Mouse (Mus musculus) B cell, adult 2 months (primary cell): ENCODE data around the gene Hils1.
"Not testable (repeated sequence)": the region's sequence is repeated elsewhere in the genome, so short reads cannot be mapped to it uniquely, and the experiment has no call there.

Experiments used
- DNase-seq, 2 experiments: peaks; one replicate each; pipeline ENCODE4 v3.0.0; 2022

Gene Hils1

GRCm38 (mm10) chr11:94955103-94955502, 12.3 kb upstream of the Hils1 start:
- DNase-seq = no peak

GRCm38 (mm10) chr11:94957693-94958064, 9.7 kb upstream of the Hils1 start:
- no peak for DNase-seq

- DNase-seq = no peak
Measured at GRCm38 (mm10) chr11:94958065-94958858, 9.1 kb upstream of the Hils1 start.

- DNase-seq = no peak
Measured at GRCm38 (mm10) chr11:94962534-94963101, 4.8 kb upstream of the Hils1 start.

- DNase-seq = no peak
Measured at GRCm38 (mm10) chr11:94968187-94968586, 794 bp downstream of the Hils1 start.

GRCm38 (mm10) chr11:94969709-94970108, 2.3 kb downstream of the Hils1 start:
- not testable (repeated sequence) for DNase-seq

- peak; percentile 65 to 66 for DNase-seq
Measured at GRCm38 (mm10) chr11:94970210-94970943, 3.0 kb downstream of the Hils1 start.

- DNase-seq = peak in 1 of 2 experiments; percentile 5
Measured at GRCm38 (mm10) chr11:94971895-94972615, 4.7 kb downstream of the Hils1 start.

- no peak for DNase-seq
Measured at GRCm38 (mm10) chr11:94972887-94973286, 5.5 kb downstream of the Hils1 start.

GRCm38 (mm10) chr11:94973313-94973712, 5.9 kb downstream of the Hils1 start:
- DNase-seq = no peak

GRCm38 (mm10) chr11:94974951-94975350, 7.6 kb downstream of the Hils1 start:
- DNase-seq = no peak

- no peak for DNase-seq
Measured at GRCm38 (mm10) chr11:94976199-94976598, 8.8 kb downstream of the Hils1 start, which contains the start of gene Sgca. Gene Sgca (minus strand): TSS chr11:94976327.

- no peak for DNase-seq
Measured at GRCm38 (mm10) chr11:94978178-94978915, 11.0 kb downstream of the Hils1 start.

- peak; percentile 95 to 96 for DNase-seq
Measured at GRCm38 (mm10) chr11:94978947-94979346, 11.6 kb downstream of the Hils1 start.

- no peak for DNase-seq
Measured at GRCm38 (mm10) chr11:94979462-94980179, 12.2 kb downstream of the Hils1 start.

GRCm38 (mm10) chr11:94985140-94985539, 17.7 kb downstream of the Hils1 start:
- no peak for DNase-seq

- DNase-seq = no peak
Measured at GRCm38 (mm10) chr11:94985822-94986221, 18.4 kb downstream of the Hils1 start.

- DNase-seq = no peak
Measured at GRCm38 (mm10) chr11:94986435-94986834, 19.0 kb downstream of the Hils1 start.

- DNase-seq = no peak
Measured at GRCm38 (mm10) chr11:94987341-94987740, 19.9 kb downstream of the Hils1 start.

- DNase-seq = no peak
Measured at GRCm38 (mm10) chr11:94987851-94988250, 20.5 kb downstream of the Hils1 start.

- DNase-seq = no peak
Measured at GRCm38 (mm10) chr11:94988780-94989561, 21.6 kb downstream of the Hils1 start.
